Mouse (Mus musculus) urinary bladder, postnatal 36 days (tissue): Measurements from ENCODE around the gene Nfib.
"Not testable (repeated sequence)": the region's sequence is repeated elsewhere in the genome, so short reads cannot be mapped to it uniquely, and the experiment has no call there.

ENCODE experiments used
- DNase-seq, 2 experiments: peaks; one replicate each; pipeline ENCODE4 v3.0.0; 2022; ENCODE audit warnings: low spot score in 2 of 2, mixed read lengths in 1 of 2

Nfib gene

GRCm38 (mm10) chr4:82303362-82303900 is 402.1 kb downstream of the Nfib start:
- no peak for DNase-seq

GRCm38 (mm10) chr4:82302901-82303300 is 402.6 kb downstream of the Nfib start:
- DNase-seq = no peak

- no peak for DNase-seq
Observed at GRCm38 (mm10) chr4:82298606-82299005, 406.9 kb downstream of the Nfib start.

- DNase-seq = no peak
Observed at GRCm38 (mm10) chr4:82297562-82297961, 408.0 kb downstream of the Nfib start.

GRCm38 (mm10) chr4:82294066-82294465 is 411.5 kb downstream of the Nfib start:
- DNase-seq = no peak

- DNase-seq = no peak
Observed at GRCm38 (mm10) chr4:82291174-82291847, 414.2 kb downstream of the Nfib start.

- DNase-seq = no peak
Observed at GRCm38 (mm10) chr4:82290623-82291022, 414.9 kb downstream of the Nfib start.

GRCm38 (mm10) chr4:82289596-82289995 is 416.0 kb downstream of the Nfib start:
- DNase-seq = no peak

- no peak for DNase-seq
Observed at GRCm38 (mm10) chr4:82288138-82288537, 417.4 kb downstream of the Nfib start.

GRCm38 (mm10) chr4:82287454-82287853 is 418.1 kb downstream of the Nfib start:
- no peak for DNase-seq

GRCm38 (mm10) chr4:82286931-82287330 is 418.6 kb downstream of the Nfib start:
- no peak for DNase-seq

GRCm38 (mm10) chr4:82283536-82283935 is 422.0 kb downstream of the Nfib start:
- DNase-seq = no peak

GRCm38 (mm10) chr4:82275996-82276395 is 429.6 kb downstream of the Nfib start:
- no peak for DNase-seq

- no peak for DNase-seq
Observed at GRCm38 (mm10) chr4:82273049-82273754, 432.3 kb downstream of the Nfib start.

- no peak for DNase-seq
Observed at GRCm38 (mm10) chr4:82272099-82272498, 433.5 kb downstream of the Nfib start.

GRCm38 (mm10) chr4:82271547-82271946 is 434.0 kb downstream of the Nfib start:
- DNase-seq = no peak

GRCm38 (mm10) chr4:82267832-82268778 is 437.4 kb downstream of the Nfib start:
- DNase-seq = no peak

GRCm38 (mm10) chr4:82266066-82266619 is 439.4 kb downstream of the Nfib start:
- no peak for DNase-seq

- DNase-seq = not testable (repeated sequence)
Observed at GRCm38 (mm10) chr4:82258545-82258944, 447.0 kb downstream of the Nfib start.

GRCm38 (mm10) chr4:82252054-82252453 is 453.5 kb downstream of the Nfib start:
- DNase-seq = no peak

- no peak for DNase-seq
Observed at GRCm38 (mm10) chr4:82250355-82250659, 455.2 kb downstream of the Nfib start.
